9 mouse cellular contexts compared by ENCODE assay signal in the genomic region with DNA sequence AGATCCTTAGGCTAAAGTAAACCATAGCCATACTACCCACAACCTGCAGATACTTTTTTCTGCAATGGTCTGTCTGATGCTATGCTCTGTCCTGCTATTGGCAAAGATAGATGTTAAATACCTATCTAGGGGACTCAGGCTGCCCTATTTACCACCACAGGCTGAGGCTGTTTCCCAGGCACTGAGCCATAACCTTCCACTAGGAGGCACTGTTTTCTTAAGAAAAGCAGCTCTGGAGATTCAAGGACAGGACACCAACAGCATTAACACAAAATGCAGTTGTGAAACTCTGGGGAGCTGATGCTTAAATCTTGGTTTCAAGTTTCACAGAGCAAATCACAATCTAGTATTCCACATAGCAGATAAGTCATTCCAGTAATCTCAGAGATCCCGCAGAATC.
DNase-seq lines count a peak whose midpoint lies in the region; ATAC-seq and TF ChIP-seq lines count a peak whose summit lies in the region.
"Had no signal": no experiment of that assay in that cellular context is flagged by ENCODE, and none has a peak within 500 bp of the region (broad histone marks: within the 10 kb centered on the region; RNA-seq: fewer than 3 reads in every experiment).

No protein-coding gene starts in this region.

- no peak overlapping the region for H3K4me2 ChIP-seq in intestine, postnatal 0 days (replicated peaks; ENCODE audit: low read depth)
- H3K4me2 ChIP-seq in intestine, embryonic 16.5 days (ENCODE audit: low read depth, low read length), result no peak overlapping the region
- H3K4me2 ChIP-seq in neural tube, embryonic 11.5 days (ENCODE audit: low read depth), result no peak overlapping the region
- H3K4me2 ChIP-seq: lung, embryonic 15.5 days had no signal

- H3K4me3 ChIP-seq in intestine, postnatal 0 days (ENCODE audit: low read depth, low read length), result no peak overlapping the region
- H3K4me3 ChIP-seq in intestine, embryonic 16.5 days (ENCODE audit: low read length), result no peak overlapping the region
- H3K4me3 ChIP-seq in C2C12 (ENCODE audit: insufficient read depth, poor library complexity, severe bottlenecking) (no peak overlapping the region), MEL (ENCODE audit: control insufficient read depth in 1 of 2, insufficient read depth in 1 of 2, low read depth in 2 of 2, low read length in 2 of 2) (no peak overlapping the region)
- H3K4me3 ChIP-seq in neural tube, embryonic 11.5 days (ENCODE audit: low read depth, low read length), result no peak overlapping the region
- H3K4me3 ChIP-seq in forebrain, embryonic 10.5 days, result no peak overlapping the region
- H3K4me3 ChIP-seq: lung, embryonic 15.5 days had no signal

- H3K27ac ChIP-seq in intestine, postnatal 0 days (ENCODE audit: low read depth, low read length), result no peak overlapping the region
- H3K27ac ChIP-seq in intestine, embryonic 16.5 days (ENCODE audit: low read length), result no peak overlapping the region
- no peak overlapping the region for H3K27ac ChIP-seq in MEL (ENCODE audit: control insufficient read depth, low read depth, low read length)
- no peak overlapping the region for H3K27ac ChIP-seq in neural tube, embryonic 11.5 days (ENCODE audit: low read depth, low read length)
- no peak overlapping the region for H3K27ac ChIP-seq in forebrain, embryonic 10.5 days
- H3K27ac ChIP-seq: lung, embryonic 15.5 days had no signal

- H3K4me1 ChIP-seq in intestine, postnatal 0 days (replicated peaks; ENCODE audit: control insufficient read depth, insufficient read depth, low read length), result no peaks in the 10 kb centered on the region
- H3K4me1 ChIP-seq in intestine, embryonic 16.5 days (ENCODE audit: control insufficient read depth, insufficient read depth, low read length), result no peaks in the 10 kb centered on the region
- no peaks in the 10 kb centered on the region for H3K4me1 ChIP-seq in MEL (ENCODE audit: control insufficient read depth in 1 of 2, insufficient read depth in 2 of 2, low read length in 2 of 2)
- no peaks in the 10 kb centered on the region for H3K4me1 ChIP-seq in neural tube, embryonic 11.5 days (ENCODE audit: control insufficient read depth, insufficient read depth, low read length)
- H3K4me1 ChIP-seq in forebrain, embryonic 10.5 days, result peaks cover 6% of the 10 kb centered on the region; the same call in 1 of the 2 replicates

- H3ac ChIP-seq in C2C12 (ENCODE audit: control insufficient read depth, insufficient read length, low read depth), result no peak overlapping the region

- no peak for TF ChIP-seq EP300 in MEL (IDR thresholded peaks at IDR 0.05; ENCODE audit: low read depth in 1 of 2, low read length in 2 of 2)

- peak; percentile 73 for TF ChIP-seq CTCF in intestine, postnatal 0 days (IDR thresholded peaks at IDR 0.05; ENCODE audit: low read depth)
- TF ChIP-seq CTCF in C2C12 (IDR thresholded peaks at IDR 0.05; ENCODE audit: control insufficient read depth, insufficient read depth, insufficient read length), result peak; percentile 7
- TF ChIP-seq CTCF in MEL (IDR thresholded peaks at IDR 0.05 in 2 of 3, conservative IDR thresholded peaks at IDR 0.05 in 1 of 3; ENCODE audit: control insufficient read depth in 1 of 3, insufficient read depth in 1 of 3, low read depth in 2 of 3, low read length in 3 of 3, poor library complexity in 1 of 3, severe bottlenecking in 1 of 3), result peak; percentile 62 to 78 (median 71)

- H3K79me2 ChIP-seq in C2C12 (ENCODE audit: control insufficient read depth, insufficient read depth), result no peaks in the 10 kb centered on the region
- H3K79me2 ChIP-seq in MEL (ENCODE audit: control insufficient read depth, insufficient read depth, low read length, poor library complexity), result no peaks in the 10 kb centered on the region

- no peak for ATAC-seq in intestine, postnatal 0 days
- no peak for ATAC-seq in intestine, embryonic 16.5 days
- no peak for ATAC-seq in neural tube, embryonic 11.5 days (ENCODE audit: insufficient read depth, low FRiP score, low TSS enrichment)

- WGBS in intestine, postnatal 0 days, result 79% methylated on average over 1 of the region's 1 CpGs
- WGBS in intestine, embryonic 16.5 days, result 62% methylated on average over 1 of the region's 1 CpGs
- WGBS in neural tube, embryonic 11.5 days, result 94% methylated on average over 1 of the region's 1 CpGs
- 89% methylated on average over 1 of the region's 1 CpGs for whole genome bisulfite sequencing in forebrain, embryonic 10.5 days

- H3K36me3 ChIP-seq in intestine, postnatal 0 days (ENCODE audit: control insufficient read depth, insufficient read depth), result no peaks in the 10 kb centered on the region
- H3K36me3 ChIP-seq in intestine, embryonic 16.5 days (ENCODE audit: control insufficient read depth, insufficient read depth, low read length), result no peaks in the 10 kb centered on the region
- H3K36me3 ChIP-seq in C2C12 (ENCODE audit: control insufficient read depth, insufficient read depth) (no peaks in the 10 kb centered on the region), MEL (ENCODE audit: control insufficient read depth in 1 of 2, insufficient read depth in 2 of 2, low read length in 2 of 2) (no peaks in the 10 kb centered on the region)
- H3K36me3 ChIP-seq in neural tube, embryonic 11.5 days (ENCODE audit: control insufficient read depth, insufficient read depth, low read length), result no peaks in the 10 kb centered on the region
- H3K36me3 ChIP-seq in forebrain, embryonic 10.5 days (replicated peaks), result peaks cover 26% of the 10 kb centered on the region
- H3K36me3 ChIP-seq: lung, embryonic 15.5 days had no signal

- no peaks in the 10 kb centered on the region for H3K9me3 ChIP-seq in intestine, postnatal 0 days (ENCODE audit: control insufficient read depth)
- no peaks in the 10 kb centered on the region for H3K9me3 ChIP-seq in intestine, embryonic 16.5 days (ENCODE audit: control insufficient read depth, low read length)
- H3K9me3 ChIP-seq in MEL (replicated peaks; ENCODE audit: insufficient read depth, low read length), result no peaks in the 10 kb centered on the region
- H3K9me3 ChIP-seq in neural tube, embryonic 11.5 days (ENCODE audit: control insufficient read depth, low read length), result no peaks in the 10 kb centered on the region
- H3K9me3 ChIP-seq in forebrain, embryonic 10.5 days, result no peaks in the 10 kb centered on the region
- H3K9me3 ChIP-seq: lung, embryonic 15.5 days had no signal

- no peak for TF ChIP-seq POLR2A in MEL (IDR thresholded peaks at IDR 0.05; ENCODE audit: control insufficient read depth in 1 of 2, insufficient read depth in 1 of 2, low read depth in 1 of 2, low read length in 2 of 2, poor library complexity in 1 of 2)

- H3K79me3 ChIP-seq in C2C12 (ENCODE audit: low read depth), result no peaks in the 10 kb centered on the region

- H3K27me3 ChIP-seq in intestine, postnatal 0 days (replicated peaks; ENCODE audit: control insufficient read depth, insufficient read depth, low read length), result no peaks in the 10 kb centered on the region
- H3K27me3 ChIP-seq in intestine, embryonic 16.5 days (replicated peaks; ENCODE audit: control insufficient read depth, insufficient read depth, low read length), result no peaks in the 10 kb centered on the region
- H3K27me3 ChIP-seq in C2C12 (ENCODE audit: control insufficient read depth, insufficient read depth, insufficient read length) (no peaks in the 10 kb centered on the region), MEL (ENCODE audit: control insufficient read depth in 1 of 2, insufficient read depth in 2 of 2, low read length in 2 of 2) (no peaks in the 10 kb centered on the region)
- no peaks in the 10 kb centered on the region for H3K27me3 ChIP-seq in neural tube, embryonic 11.5 days (ENCODE audit: control insufficient read depth, insufficient read depth, low read length)
- H3K27me3 ChIP-seq in forebrain, embryonic 10.5 days (ENCODE audit: poor library complexity, severe bottlenecking), result no peaks in the 10 kb centered on the region
- H3K27me3 ChIP-seq: lung, embryonic 15.5 days had no signal

- peak; percentile 75 for TF ChIP-seq RAD21 in MEL (IDR thresholded peaks at IDR 0.05; ENCODE audit: low read depth, low read length)

- peak; percentile 60 for DNase-seq in MEL (ENCODE audit: low read depth, low spot score)
- peak; percentile 78 to 88 for DNase-seq in cerebellum, postnatal 10 days
- peak; percentile 57 for DNase-seq in kidney, postnatal 14 days
- peak; percentile 26 for DNase-seq in neural tube, embryonic 11.5 days (ENCODE audit: low spot score)
- DNase-seq in forebrain, embryonic 10.5 days (ENCODE audit: extremely low spot score, low spot score), result no peak

- H3K9ac ChIP-seq in intestine, postnatal 0 days (ENCODE audit: low read depth, low read length), result no peak overlapping the region
- no peak overlapping the region for H3K9ac ChIP-seq in intestine, embryonic 16.5 days (ENCODE audit: low read depth, low read length)
- no peak overlapping the region for H3K9ac ChIP-seq in MEL (ENCODE audit: control insufficient read depth, low read depth, low read length, poor library complexity, severe bottlenecking)
- no peak overlapping the region for H3K9ac ChIP-seq in neural tube, embryonic 11.5 days (ENCODE audit: low read length)
- H3K9ac ChIP-seq: lung, embryonic 15.5 days had no signal

TF ChIP-seq in C2C12, 6 proteins besides CTCF, POLR2A, EP300 and RAD21:
- TF ChIP-seq CEBPB (IDR thresholded peaks at IDR 0.05; ENCODE audit: low read depth) (peak; percentile 29), MYOG (IDR thresholded peaks at IDR 0.05; ENCODE audit: control insufficient read depth, extremely low read depth, insufficient read length) (no peak), USF1 (IDR thresholded peaks at IDR 0.05; ENCODE audit: low read depth) (no peak)
TF ChIP-seq in C2C12: peak in this region for 1.

TF ChIP-seq in MEL, 35 proteins besides CTCF, POLR2A, EP300 and RAD21:
- TF ChIP-seq MYC (IDR thresholded peaks at IDR 0.05; ENCODE audit: low read depth, low read length), result no peak
- TF ChIP-seq SMC3 (IDR thresholded peaks at IDR 0.05; ENCODE audit: low read depth, low read length), result peak; percentile 71
- no peak for TF ChIP-seq MEF2A (IDR thresholded peaks at IDR 0.05; ENCODE audit: extremely low read depth, insufficient replicate concordance, low read depth, low read length, poor library complexity, severe bottlenecking)
- TF ChIP-seq ZC3H11A (IDR thresholded peaks at IDR 0.05; ENCODE audit: low read depth, low read length), result peak; percentile 35
- no peak for TF ChIP-seq ZMIZ1 (IDR thresholded peaks at IDR 0.05; ENCODE audit: low read depth, low read length)

Comparison
In these comparisons a context has a peak if more than half of its experiments do, and no peak if none do; other contexts are left out.
1. CTCF ChIP-seq: peak in every context shown above with its lines; median percentile 73 in intestine, postnatal 0 days; 71 in MEL; 7 in C2C12.